Mouse (Mus musculus) heart, embryonic 10.5 days (tissue): Measurements from ENCODE around the gene Psapl1. TPM values are rescaled to one million over a fixed set of nuclear protein-coding genes. Genes with fewer than 3 reads are reported as not detected.
"Not testable (repeated sequence)": the region's sequence is repeated elsewhere in the genome, so short reads cannot be mapped to it uniquely, and the experiment has no call there.

Experiments
- DNase-seq: peaks from one replicate; pipeline ENCODE4 v3.0.0-alpha.2; 2017; ENCODE audit warnings: low spot score
- H3K27ac ChIP-seq: fragments of 300-500 bp; sonication (generic); 2 replicates; pipeline ENCODE4 v1.5.1; 2016; ENCODE audit warnings: mild to moderate bottlenecking
- H3K27me3 ChIP-seq: fragments of 300-500 bp; sonication (generic); 2 replicates; pipeline ENCODE4 v1.6.1; 2016; ENCODE audit warnings: mild to moderate bottlenecking; ENCODE audit not compliant: poor library complexity, insufficient read depth, severe bottlenecking
- H3K36me3 ChIP-seq: fragments of 300-500 bp; sonication (generic); 2 replicates; pipeline ENCODE4 v1.6.1; 2016; ENCODE audit warnings: mild to moderate bottlenecking, moderate library complexity
- H3K4me1 ChIP-seq: fragments of 300-500 bp; sonication (generic); 2 replicates; pipeline ENCODE4 v1.6.1; 2016; ENCODE audit warnings: mild to moderate bottlenecking
- H3K4me3 ChIP-seq: fragments of 300-500 bp; sonication (generic); 2 replicates; pipeline ENCODE4 v1.5.1; 2016; ENCODE audit warnings: mild to moderate bottlenecking, moderate library complexity
- H3K9me3 ChIP-seq: fragments of 300-500 bp; sonication (generic); 2 replicates; pipeline ENCODE4 v1.6.1; 2016; ENCODE audit warnings: mild to moderate bottlenecking, moderate library complexity
- WGBS: fragments of 180-500 bp; shearing (Covaris S2); methylation state at CpG from one replicate; pipeline ENCODE4 v1.1.7; 2016; 5-methylcytosine and 5-hydroxymethylcytosine counted together
- polyA plus RNA-seq: library from polyadenylated mRNA; unstranded; fragments of >200 nt; fragmentation: Nextera tagmentation; extraction: Ambion mirVana; gene quantifications from 2 replicates; pipeline ENCODE4 v1.2.1, GENCODE M21; 2016

Psapl1 gene
- polyA plus RNA-seq, 1 experiment from 2014 or later = 0.11 TPM

DNA sequence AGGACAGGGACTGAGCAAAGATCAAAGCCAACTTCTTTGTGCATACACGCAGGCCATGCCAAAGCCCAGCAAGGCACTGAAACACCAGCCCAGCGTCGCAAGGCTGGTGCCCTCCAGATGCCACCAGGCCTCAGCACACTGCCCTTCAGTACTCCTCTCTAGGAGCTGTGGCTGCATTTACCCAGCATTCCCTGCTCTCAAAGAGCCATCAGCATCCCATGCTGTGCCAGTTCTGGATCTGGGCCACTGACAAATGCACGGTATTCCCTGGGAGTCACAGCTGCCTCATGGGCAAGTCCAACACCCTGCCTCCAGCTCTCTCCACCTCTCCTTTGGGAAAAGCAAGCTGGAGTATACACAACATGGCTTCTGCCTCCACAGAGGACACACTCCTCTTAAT, 16.3 kb downstream of the Psapl1 start:
- H3K36me3 ChIP-seq = no peaks in the 10 kb centered on the region
- peaks cover 19% of the 10 kb centered on the region for H3K4me1 ChIP-seq
- 0 out of 2 replicates have a peak, but pooled peaks cover 7% of the 10 kb centered on the region for H3K27me3 ChIP-seq
- no peak overlapping the region for H3K27ac ChIP-seq
- H3K9me3 ChIP-seq = peaks cover 5% of the 10 kb centered on the region; the same call in 1 of the 2 replicates
- no peak for DNase-seq
- H3K4me3 ChIP-seq = no peak overlapping the region
- WGBS = 87% methylated on average over 4 of the region's 4 CpGs

DNA sequence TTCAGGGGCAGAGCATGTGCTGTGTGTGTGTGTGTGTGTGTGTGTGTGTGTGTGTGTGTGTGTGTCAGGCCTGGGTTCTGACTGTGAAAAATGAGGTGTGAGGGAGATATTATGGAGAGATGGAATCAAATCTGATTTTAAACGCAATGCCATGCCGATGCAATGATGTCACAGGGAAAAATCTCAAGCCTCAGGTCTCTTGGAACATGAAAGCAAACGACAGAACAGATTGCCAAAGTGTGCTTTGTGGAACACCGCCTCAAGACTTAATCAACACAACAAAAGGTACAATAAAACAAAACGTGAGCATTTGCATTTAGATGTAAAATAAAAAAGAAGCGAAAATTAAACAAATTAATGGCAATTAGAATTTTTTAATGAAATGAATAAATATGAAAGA, 16.8 kb downstream of the Psapl1 start:
- Histone ChIP-seq H3K4me1 (peaks cover 19% of the 10 kb centered on the region), H3K9me3 (peaks cover 5% of the 10 kb centered on the region; the same call in 1 of the 2 replicates), H3K27ac (no peak overlapping the region), H3K36me3 (no peaks in the 10 kb centered on the region), H3K27me3 (0 out of 2 replicates have a peak, but pooled peaks cover 7% of the 10 kb centered on the region), H3K4me3 (no peak overlapping the region)
- no peak for DNase-seq
- 72% methylated on average over 6 of the region's 6 CpGs for WGBS

DNA sequence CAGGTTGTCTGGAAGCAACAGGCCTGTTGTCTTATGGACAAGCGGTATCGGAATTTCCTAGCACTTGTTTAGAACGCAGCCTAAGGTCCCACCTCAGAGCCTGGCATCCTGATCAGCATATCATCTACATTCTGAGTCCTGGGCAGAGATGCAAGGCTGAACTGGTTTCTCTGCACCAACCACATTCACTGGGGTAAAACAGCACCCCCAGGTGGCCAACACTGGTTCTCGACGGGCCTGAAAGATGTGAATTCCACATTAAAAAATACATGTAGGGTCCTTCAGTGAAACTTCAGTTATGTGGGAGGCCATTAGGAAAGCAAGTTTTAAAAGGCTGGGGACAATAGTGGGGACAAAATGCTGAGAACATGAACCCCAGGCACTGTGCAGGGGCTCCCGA, 20.0 kb downstream of the Psapl1 start:
- H3K4me3 ChIP-seq = no peak overlapping the region
- no peaks in the 10 kb centered on the region for H3K9me3 ChIP-seq
- H3K27ac ChIP-seq = no peak overlapping the region
- no peak for DNase-seq
- H3K27me3 ChIP-seq = 0 out of 2 replicates have a peak, but pooled peaks cover 7% of the 10 kb centered on the region
- H3K36me3 ChIP-seq = no peaks in the 10 kb centered on the region
- H3K4me1 ChIP-seq = peaks cover 47% of the 10 kb centered on the region
- 64% methylated on average over 6 of the region's 6 CpGs for WGBS

DNA sequence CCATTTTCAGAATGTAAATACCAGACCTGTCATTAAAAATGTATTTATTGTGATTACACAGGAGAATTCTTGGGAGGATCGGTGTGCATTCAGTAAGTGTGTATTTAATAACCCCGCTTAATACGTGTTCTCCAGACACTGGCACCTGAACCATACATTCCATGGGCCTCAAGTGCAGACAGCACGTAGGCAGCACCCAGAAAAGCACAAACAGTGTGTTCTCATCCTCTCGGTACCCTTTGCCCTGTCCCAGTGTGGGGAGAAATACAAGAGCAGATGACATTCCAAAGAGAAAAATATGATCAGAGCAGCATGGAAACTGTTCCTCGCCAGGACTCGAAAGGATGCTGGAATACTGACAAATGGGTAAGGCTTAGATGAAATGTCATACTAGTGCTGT, 22.0 kb downstream of the Psapl1 start:
- no peaks in the 10 kb centered on the region for H3K9me3 ChIP-seq
- H3K27me3 ChIP-seq = 0 out of 2 replicates have a peak, but pooled peaks cover 7% of the 10 kb centered on the region
- no peak overlapping the region for H3K27ac ChIP-seq
- no peak for DNase-seq
- peaks cover 63% of the 10 kb centered on the region for H3K4me1 ChIP-seq
- no peaks in the 10 kb centered on the region for H3K36me3 ChIP-seq
- no peak overlapping the region for H3K4me3 ChIP-seq
- 84% methylated on average over 7 of the region's 7 CpGs for WGBS

DNA sequence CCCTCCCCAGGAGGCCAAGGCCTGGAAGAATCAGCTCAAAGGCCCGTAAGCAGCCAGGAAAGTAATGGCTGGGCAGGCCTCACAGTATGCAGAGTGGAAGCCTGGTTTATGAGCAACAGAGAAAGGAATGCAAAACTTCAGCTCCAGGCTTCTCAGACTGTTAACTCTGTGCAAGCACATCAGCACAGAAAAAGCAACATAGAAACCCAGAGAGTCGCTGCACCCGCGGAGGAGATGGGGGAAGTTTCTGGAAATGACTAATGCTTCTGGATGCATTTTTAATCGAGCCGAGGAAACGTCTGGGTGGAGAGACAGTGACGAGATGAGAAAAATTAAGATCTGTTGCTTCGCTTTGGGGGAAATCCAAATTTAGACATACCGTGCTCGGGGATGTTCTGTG, 22.5 kb downstream of the Psapl1 start:
- H3K27me3 ChIP-seq = 0 out of 2 replicates have a peak, but pooled peaks cover 7% of the 10 kb centered on the region
- H3K4me3 ChIP-seq = no peak overlapping the region
- H3K27ac ChIP-seq = no peak overlapping the region
- no peaks in the 10 kb centered on the region for H3K9me3 ChIP-seq
- H3K4me1 ChIP-seq = peaks cover 62% of the 10 kb centered on the region
- WGBS = 67% methylated on average over 11 of the region's 11 CpGs
- no peak for DNase-seq
- H3K36me3 ChIP-seq = no peaks in the 10 kb centered on the region

DNA sequence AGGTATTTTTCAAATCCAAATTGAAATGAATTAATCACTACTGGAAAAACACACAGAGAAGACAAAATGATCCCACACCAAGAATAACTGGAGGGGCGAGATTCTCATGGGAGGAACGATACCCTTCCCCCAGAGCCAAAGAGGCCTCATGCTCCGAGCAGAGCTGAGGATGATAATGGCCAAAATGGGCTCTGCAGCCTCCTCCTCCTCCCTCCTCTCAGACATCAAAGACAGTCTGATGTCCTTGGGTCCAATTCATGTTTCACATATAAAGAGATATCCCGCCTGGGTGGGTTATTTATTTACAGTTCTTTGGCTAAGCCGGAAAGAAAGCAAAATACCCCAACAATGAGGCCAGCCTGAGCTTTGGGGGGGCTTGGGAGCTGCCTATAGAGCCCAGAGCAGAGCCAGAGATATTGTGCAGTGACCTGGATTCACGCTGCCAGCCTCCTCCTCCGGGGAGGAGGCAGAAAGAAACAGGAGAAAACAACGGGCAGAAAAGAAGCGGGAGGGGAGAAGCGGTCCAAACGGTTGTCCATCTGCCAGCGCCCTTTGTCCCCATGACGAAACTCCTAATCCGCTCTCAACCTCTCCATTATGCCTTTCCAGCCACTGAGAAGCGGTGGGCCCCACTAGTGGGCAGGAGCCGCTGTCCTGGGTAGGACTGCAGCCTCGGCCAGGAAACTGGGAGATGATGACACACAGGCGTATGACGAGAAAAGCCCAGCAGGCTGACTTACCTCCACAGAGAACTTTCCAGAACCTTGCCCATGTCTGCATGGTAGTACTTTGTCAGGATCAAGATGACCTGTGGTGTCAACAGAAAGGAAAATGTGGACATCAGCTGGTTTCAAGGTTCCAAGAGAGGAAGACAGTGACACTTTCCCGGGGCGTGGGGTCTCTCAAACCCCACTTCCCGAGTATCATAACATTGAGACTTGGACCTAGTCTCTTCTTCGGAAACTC, 24.9 kb downstream of the Psapl1 start:
- Histone ChIP-seq H3K36me3 (no peaks in the 10 kb centered on the region), H3K4me3 (no peak overlapping the region), H3K9me3 (no peaks in the 10 kb centered on the region), H3K27ac (no peak overlapping the region), H3K4me1 (peaks cover 57% of the 10 kb centered on the region), H3K27me3 (0 out of 2 replicates have a peak, but pooled peaks cover 7% of the 10 kb centered on the region)
- 78% methylated on average over 23 of the region's 23 CpGs for WGBS
- DNase-seq = no peak

DNA sequence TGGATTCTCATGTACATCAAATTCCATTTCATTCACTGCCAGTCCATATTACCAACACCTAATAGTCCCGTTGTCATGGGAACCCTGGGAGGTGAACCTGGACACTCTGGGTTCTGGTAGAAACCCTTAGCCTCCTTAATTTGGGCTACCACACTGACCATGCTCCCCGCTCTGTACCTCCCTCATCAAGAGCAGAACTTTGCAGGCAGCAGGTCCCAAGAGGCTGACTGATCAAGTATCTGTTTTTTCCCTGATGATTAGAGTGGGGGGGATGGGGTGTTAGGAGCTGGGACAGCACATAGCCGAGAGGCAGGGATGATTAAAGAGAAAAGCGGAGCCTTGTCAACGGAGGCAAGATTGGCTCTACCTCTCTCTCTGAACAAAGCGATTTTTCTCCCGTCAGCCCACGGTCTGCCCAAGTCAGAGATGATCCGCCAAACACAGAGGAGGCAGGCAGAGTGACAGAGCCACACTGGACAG, 26.5 kb downstream of the Psapl1 start:
- H3K4me1 ChIP-seq = peaks cover 52% of the 10 kb centered on the region
- no peaks in the 10 kb centered on the region for H3K27me3 ChIP-seq
- no peaks in the 10 kb centered on the region for H3K36me3 ChIP-seq
- H3K9me3 ChIP-seq = no peaks in the 10 kb centered on the region
- no peak for DNase-seq
- H3K27ac ChIP-seq = no peak overlapping the region
- WGBS = 49% methylated on average over 9 of the region's 9 CpGs
- H3K4me3 ChIP-seq = no peak overlapping the region

DNA sequence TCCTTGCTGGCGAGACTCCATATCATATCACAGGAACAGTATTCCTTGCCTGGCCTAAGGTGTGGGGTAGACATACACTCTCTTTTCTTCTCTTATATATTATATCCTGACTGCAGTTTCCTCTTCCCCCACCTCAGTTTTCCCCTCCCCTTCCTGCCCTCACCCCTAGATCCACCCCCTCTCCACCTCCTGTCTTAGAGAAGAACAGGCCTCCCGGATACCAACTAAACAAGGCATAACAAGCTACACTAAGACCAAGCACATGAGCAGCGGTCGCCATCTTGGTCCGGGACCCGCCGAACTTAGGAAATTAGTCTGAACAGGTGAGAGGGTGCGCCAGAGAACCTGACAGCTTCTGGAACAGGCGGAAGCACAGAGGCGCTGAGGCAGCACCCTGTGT, 33.7 kb downstream of the Psapl1 start:
- not testable (repeated sequence) for H3K36me3 ChIP-seq, H3K27ac ChIP-seq, DNase-seq, H3K9me3 ChIP-seq, H3K4me1 ChIP-seq, H3K27me3 ChIP-seq, H3K4me3 ChIP-seq
- 95% methylated on average over 8 of the region's 10 CpGs for WGBS

DNA sequence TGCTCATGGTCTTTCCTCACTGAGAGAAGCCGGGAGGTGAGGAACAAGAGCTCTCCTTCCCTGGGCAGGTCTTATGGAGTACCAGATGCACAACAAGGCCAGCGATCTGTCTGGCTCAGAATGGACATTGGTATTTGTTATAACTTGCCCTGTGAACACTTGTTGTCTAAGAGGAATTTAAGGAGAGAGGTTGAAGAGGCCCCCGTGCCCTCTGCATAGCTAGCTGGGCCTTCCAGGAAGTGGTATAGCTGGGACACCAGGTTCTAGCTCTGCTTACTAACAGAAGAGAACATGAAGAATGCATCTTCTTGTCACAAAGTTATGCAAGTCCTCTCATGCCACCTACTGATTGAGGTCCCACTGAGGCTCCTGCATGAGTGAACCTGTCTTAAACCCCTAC, 44.2 kb downstream of the Psapl1 start:
- DNase-seq = no peak
- H3K4me3 ChIP-seq = no peak overlapping the region
- no peaks in the 10 kb centered on the region for H3K36me3 ChIP-seq
- H3K4me1 ChIP-seq = peaks cover 17% of the 10 kb centered on the region
- 80% methylated on average over 3 of the region's 3 CpGs for WGBS
- H3K27me3 ChIP-seq = no peaks in the 10 kb centered on the region
- no peak overlapping the region for H3K27ac ChIP-seq
- no peaks in the 10 kb centered on the region for H3K9me3 ChIP-seq

DNA sequence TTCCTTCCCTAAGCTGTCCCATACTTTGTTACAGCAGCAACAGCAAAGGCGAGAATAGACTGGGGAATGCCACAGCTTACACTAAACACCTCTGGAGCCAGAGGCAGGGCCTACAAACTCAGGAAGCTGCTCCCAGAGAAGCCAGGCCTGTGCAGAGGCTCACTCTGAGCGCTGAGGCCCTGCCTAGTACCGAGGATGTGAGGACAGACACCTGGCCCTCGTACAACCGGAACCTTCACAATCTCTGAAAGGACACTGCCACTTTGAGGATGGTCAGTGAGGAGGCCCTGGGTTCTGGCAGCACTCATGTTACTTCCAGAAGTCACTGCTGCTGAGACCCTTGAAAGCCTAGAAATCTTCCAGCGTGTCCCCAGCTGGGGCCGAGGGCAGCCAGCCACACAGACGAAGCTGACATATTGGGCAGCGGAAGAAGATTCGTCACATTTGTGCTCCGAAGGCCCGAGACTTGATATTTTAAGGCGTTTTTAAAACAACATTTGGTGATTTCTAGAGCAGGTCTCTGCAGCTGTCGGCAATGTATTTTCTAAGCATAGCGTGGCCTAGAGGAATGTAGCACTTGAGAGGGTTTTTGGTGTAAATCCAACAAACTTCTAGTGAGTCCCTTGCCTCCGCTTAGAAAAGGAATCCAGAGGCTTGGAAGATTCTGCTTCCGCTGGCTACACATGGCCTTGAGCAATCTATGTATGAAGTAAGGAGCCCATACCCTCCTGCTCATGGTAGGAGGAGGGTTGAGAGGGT, 49.1 kb downstream of the Psapl1 start:
- H3K4me3 ChIP-seq = no peak overlapping the region
- peaks cover 37% of the 10 kb centered on the region for H3K4me1 ChIP-seq
- 0 out of 2 replicates have a peak overlapping the region, but pooled peaks have one; percentile 26 for H3K27ac ChIP-seq
- no peaks in the 10 kb centered on the region for H3K9me3 ChIP-seq
- no peaks in the 10 kb centered on the region for H3K27me3 ChIP-seq
- no peak for DNase-seq
- H3K36me3 ChIP-seq = no peaks in the 10 kb centered on the region
- 89% methylated on average over 17 of the region's 17 CpGs for WGBS

DNA sequence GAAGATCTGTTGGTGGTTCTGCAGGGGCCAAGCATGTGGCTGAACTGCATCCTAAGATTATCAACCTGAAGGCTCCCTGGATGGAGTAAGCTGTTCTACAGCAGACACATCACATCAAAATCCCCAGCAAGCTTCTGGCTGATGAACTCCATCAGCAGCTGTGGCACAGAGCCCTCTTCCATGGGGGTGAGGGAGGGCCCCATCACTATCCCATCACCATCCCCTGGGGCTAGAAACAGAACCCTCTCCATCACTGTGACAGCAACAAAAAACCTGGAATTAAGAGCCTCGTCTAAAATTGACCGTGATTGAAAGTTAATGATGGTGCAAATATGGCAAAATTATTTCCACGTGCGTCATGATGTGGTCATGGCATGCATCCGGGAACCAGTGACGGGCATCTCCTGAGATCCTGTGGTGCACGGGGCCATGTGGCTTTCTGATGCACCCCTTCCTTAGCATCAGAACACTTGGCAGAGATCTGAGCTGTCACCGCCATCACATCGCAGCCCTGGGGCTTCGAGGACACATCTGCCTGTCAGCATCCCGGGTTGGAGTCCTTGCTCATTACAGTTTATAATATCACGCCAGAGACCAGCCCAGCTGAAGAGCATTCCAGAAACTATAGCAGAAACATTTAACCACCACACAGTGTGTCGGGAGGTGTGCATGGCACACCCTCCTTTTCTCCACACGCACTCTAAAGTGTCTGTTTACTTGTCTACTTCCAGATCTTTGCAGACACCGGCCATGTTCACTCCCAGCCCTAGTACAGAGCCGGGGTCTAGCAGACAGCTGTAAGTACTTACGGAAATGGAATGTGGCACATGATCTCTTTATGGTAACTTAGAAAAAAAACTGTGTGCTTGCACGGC, 51.1 kb downstream of the Psapl1 start:
- H3K4me1 ChIP-seq = peaks cover 39% of the 10 kb centered on the region
- 47% methylated on average over 18 of the region's 18 CpGs for whole genome bisulfite sequencing
- no peak for DNase-seq
- H3K36me3 ChIP-seq = no peaks in the 10 kb centered on the region
- H3K27ac ChIP-seq = no peak overlapping the region
- no peaks in the 10 kb centered on the region for H3K9me3 ChIP-seq
- H3K4me3 ChIP-seq = no peak overlapping the region
- no peaks in the 10 kb centered on the region; the same call in none of the 2 replicates for H3K27me3 ChIP-seq
